Mouse (Mus musculus): ENCODE measurements at regions not wholly inside any gene's neighbourhood (a gene's known extent, or its start where the extent isn't known, plus 50 kb on each side); places are given as distances from the start of the nearest gene placed in this dataset.

GRCm38 (mm10) chr2:101368278-101368677 is 256.2 kb upstream of the Rag2 start:
- no peak for DNase-seq (ENCODE audit: low spot score in 2 of 2)

GRCm38 (mm10) chr2:101370991-101371736 is 253.4 kb upstream of the Rag2 start:
- DNase-seq (ENCODE audit: low spot score in 2 of 2), result no peak

GRCm38 (mm10) chr2:101371834-101372493 is 252.6 kb upstream of the Rag2 start:
- DNase-seq (ENCODE audit: low spot score in 2 of 2), result no peak

- DNase-seq (ENCODE audit: low spot score in 2 of 2), result no peak
These were observed 243.9 kb upstream of the Rag2 start for GRCm38 (mm10) chr2:101380595-101380994.

GRCm38 (mm10) chr2:101415002-101415401 is 209.5 kb upstream of the Rag2 start:
- DNase-seq (ENCODE audit: low spot score in 2 of 2), result no peak

- DNase-seq (ENCODE audit: low spot score in 2 of 2), result no peak
These were observed 207.8 kb upstream of the Rag2 start for GRCm38 (mm10) chr2:101416702-101417101.

GRCm38 (mm10) chr2:101433141-101433895 is 191.2 kb upstream of the Rag2 start:
- no peak for DNase-seq (ENCODE audit: low spot score in 2 of 2)

- DNase-seq (ENCODE audit: low spot score in 2 of 2), result no peak
These were observed 184.3 kb upstream of the Rag2 start for GRCm38 (mm10) chr2:101440231-101440630.

- no peak for DNase-seq (ENCODE audit: low spot score in 2 of 2)
These were observed 183.4 kb upstream of the Rag2 start for GRCm38 (mm10) chr2:101441081-101441630.

GRCm38 (mm10) chr2:101455591-101455990 is 168.9 kb upstream of the Rag2 start:
- DNase-seq (ENCODE audit: low spot score in 2 of 2), result no peak

- DNase-seq (ENCODE audit: low spot score in 2 of 2), result no peak
These were observed 165.6 kb upstream of the Rag2 start for GRCm38 (mm10) chr2:101458959-101459358.

- no peak for DNase-seq (ENCODE audit: low spot score in 2 of 2)
These were observed 162.1 kb upstream of the Rag2 start for GRCm38 (mm10) chr2:101462450-101462849.

- no peak for DNase-seq (ENCODE audit: low spot score in 2 of 2)
These were observed 160.0 kb upstream of the Rag2 start for GRCm38 (mm10) chr2:101464291-101465140.

GRCm38 (mm10) chr2:101470569-101471100 is 153.9 kb upstream of the Rag2 start:
- DNase-seq (ENCODE audit: low spot score in 2 of 2), result no peak

GRCm38 (mm10) chr2:101472449-101473115 is 151.9 kb upstream of the Rag2 start:
- DNase-seq (ENCODE audit: low spot score in 2 of 2), result peak; percentile 55 to 59

- DNase-seq (ENCODE audit: low spot score in 2 of 2), result no peak
These were observed 151.4 kb upstream of the Rag2 start for GRCm38 (mm10) chr2:101473116-101473485.

- DNase-seq (ENCODE audit: low spot score in 2 of 2), result no peak
These were observed 147.7 kb upstream of the Rag2 start for GRCm38 (mm10) chr2:101476862-101477261.

- DNase-seq (ENCODE audit: low spot score in 2 of 2), result no peak
These were observed 134.3 kb upstream of the Rag2 start for GRCm38 (mm10) chr2:101490207-101490606.

GRCm38 (mm10) chr2:101491762-101492161 is 132.8 kb upstream of the Rag2 start:
- no peak for DNase-seq (ENCODE audit: low spot score in 2 of 2)

GRCm38 (mm10) chr2:101508116-101508515 is 116.4 kb upstream of the Rag2 start:
- no peak for DNase-seq (ENCODE audit: low spot score in 2 of 2)
